Mouse (Mus musculus) embryonic fibroblast, embryonic 13.5 days (primary cell): Measurements from ENCODE around the gene Fbxw17.

Experiments
- CTCF ChIP-seq: IDR thresholded peaks from 2 replicates; pipeline ENCODE4 v1.5.1; 2011; ENCODE audit warnings: mild to moderate bottlenecking, control low read depth, low read length, moderate library complexity, borderline replicate concordance; ENCODE audit not compliant: insufficient read depth
- POLR2A ChIP-seq: IDR thresholded peaks from 2 replicates; pipeline ENCODE4 v1.6.1; 2011; ENCODE audit warnings: low read depth, mild to moderate bottlenecking, control low read depth, low read length, moderate library complexity

- TF ChIP-seq CTCF: no peak
- TF ChIP-seq POLR2A: no peak
These were observed 35.8 kb downstream of the Fbxw17 start for GRCm38 (mm10) chr13:50453426-50453825.
